Mouse (Mus musculus): ENCODE measurements around the gene Rpl27.
"Not testable (repeated sequence)": the region's sequence is repeated elsewhere in the genome, so short reads cannot be mapped to it uniquely, and the experiment has no call there.

Rpl27 gene

DNA sequence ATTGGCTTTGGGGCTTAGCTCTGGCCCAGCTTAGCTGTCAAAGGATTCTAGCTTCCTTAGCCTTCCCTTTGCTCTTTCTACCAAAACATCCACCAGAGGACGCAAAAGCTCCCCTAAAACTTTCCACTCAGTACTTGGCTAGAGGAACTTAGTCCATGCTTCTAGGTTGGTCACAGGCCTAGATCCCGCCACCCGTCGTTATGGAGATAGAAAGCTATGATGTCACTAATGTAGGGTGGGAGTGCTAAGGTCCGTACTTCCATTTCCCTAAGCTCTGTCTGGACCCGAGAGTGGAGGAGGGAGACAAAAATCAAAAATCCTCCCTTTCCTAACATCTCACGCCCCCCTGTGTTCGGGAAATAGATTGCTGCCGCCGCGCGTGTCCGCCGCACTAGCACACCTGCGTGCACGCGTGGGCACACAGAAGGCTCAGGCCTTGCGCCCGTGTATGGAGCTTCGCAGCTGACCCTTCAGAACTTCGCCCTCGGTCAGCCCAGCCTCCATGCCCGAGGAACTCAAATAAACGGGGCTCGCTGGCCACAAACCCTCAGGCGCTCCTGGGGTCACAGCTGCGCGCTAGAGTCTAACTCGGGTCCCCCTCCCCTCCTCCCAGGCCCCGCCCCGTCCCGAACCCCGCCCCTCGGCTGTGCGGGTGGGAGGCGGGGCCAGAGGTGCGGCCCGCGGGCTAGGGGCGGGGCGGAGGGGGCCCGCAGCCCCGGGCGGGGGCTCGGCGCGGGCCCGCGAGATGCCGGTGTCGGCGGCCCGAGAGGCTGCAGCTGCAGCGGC lies 25.6 kb downstream of the Rpl27 start:
- peak; percentile 61 for DNase-seq (ENCODE audit: low read depth, low spot score)

DNA sequence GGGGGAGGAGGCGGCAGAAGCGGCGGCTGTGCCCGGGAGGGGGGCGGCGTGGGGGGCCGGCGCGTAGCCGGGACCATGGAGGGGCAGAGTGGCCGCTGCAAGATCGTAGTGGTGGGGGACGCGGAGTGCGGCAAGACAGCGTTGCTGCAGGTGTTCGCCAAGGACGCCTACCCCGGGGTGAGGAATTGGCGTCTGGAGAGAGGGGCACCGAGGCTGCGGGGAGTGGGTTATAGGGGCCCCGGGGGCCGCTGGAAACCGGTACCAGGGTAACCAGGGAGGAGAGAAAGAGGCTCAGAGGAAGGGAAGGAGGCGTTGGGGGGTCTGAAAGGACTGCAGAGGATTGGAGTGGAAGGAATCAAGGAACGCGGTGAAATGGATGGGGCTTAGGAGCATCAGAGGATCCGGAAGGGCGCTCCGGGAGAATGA lies 26.2 kb downstream of the Rpl27 start:
- DNase-seq (ENCODE audit: low read depth, low spot score): no peak

DNA sequence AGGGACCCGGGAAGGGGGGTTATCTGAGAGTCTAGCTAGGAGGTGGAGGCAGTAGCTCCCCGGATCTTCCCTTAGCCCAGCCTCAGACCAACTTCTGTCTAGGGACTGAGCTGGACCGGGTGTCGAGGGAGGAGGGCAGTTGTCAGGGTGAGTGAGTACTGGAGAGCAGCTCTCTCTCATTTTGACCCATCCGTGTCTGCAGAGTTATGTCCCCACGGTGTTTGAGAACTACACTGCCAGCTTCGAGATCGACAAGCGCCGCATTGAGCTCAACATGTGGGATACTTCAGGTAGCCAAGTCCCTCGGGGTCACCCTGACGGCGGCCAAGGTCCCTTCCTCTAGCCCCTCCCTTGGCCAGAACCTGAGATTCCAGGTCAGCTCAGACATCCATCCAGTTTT lies 26.6 kb downstream of the Rpl27 start:
- DNase-seq (ENCODE audit: low read depth, low spot score): no peak

DNA sequence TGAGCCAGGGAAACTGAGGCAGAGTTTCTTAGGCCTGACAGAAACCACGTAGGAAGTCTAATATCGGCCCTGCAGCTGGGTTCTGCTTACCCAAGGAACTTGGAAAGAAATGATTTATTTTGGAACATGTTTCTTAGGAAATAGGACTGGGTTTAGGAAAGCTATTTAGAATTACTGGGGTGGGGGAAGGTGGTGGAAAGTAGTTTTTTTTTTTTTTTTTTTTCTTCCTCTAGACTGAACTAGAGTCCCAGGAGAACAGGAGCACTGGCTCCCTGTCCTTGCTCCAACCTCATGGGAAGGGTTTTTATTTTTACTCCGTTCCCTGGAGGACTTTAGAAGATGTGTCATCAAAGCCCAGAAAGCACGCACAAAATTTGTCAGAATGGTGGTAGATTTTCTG lies 27.1 kb downstream of the Rpl27 start:
- DNase-seq (ENCODE audit: low read depth, low spot score): no peak

DNA sequence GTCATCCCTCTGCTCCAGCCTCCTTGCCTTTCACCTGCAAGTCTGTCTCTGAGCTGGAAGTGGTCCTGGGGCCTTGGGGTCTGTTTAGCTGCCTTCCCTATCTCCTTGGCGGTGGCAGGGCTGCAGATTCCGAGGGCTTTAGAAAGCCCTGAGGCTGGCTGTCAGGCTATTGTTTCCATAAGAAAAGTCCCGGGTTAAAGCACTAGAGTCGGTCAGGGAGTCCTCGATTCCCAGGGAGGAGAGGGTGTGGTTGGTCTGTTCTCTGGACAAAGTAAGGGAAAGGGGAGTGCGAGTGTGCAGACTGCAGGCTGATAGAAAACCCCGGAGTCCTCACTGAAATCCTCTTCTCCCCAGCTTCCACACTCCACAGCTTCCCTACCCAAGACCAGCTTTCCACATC lies 28.1 kb downstream of the Rpl27 start:
- DNase-seq (ENCODE audit: low read depth, low spot score): no peak

DNA sequence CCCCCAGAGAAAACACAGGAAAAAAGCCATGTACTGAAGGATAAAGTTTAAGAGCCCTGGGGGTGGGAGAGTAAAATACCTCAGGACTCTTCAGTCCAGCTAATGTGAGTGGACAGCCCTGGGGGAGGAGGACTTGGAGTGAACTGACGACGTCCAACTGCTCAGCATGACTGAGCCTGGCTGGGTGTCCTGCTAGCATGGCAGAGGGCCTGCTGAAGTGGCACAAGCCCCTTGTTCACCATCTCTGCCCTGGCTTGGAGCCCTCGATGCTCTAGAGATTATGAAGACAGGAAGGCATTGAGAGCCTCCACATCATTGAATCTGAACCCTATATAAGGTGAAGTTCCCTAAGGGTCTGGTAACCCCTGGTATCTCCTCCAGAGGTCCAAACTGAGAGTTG lies 29.8 kb downstream of the Rpl27 start:
- no peak for DNase-seq (ENCODE audit: low read depth, low spot score)

DNA sequence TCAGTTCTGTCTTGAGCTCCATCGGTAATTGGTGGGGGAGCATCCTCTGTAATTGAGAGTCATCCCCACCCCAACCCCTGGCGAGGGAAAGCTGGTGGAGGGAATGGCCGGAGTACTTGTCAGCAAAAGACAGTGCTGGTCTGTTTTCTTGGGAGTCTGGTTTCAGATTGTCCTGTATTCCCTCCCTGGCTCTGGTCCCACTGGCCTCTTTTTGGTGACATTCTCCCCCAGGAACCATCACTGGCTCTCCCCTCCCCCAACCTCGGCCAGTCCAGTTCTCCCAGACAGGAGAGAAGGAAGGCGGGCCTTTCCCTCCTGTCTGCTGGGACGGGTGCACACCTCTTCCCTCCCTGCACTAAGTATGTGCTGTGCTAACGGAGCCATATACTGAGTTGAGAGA lies 30.2 kb downstream of the Rpl27 start:
- DNase-seq (ENCODE audit: low read depth, low spot score): no peak

DNA sequence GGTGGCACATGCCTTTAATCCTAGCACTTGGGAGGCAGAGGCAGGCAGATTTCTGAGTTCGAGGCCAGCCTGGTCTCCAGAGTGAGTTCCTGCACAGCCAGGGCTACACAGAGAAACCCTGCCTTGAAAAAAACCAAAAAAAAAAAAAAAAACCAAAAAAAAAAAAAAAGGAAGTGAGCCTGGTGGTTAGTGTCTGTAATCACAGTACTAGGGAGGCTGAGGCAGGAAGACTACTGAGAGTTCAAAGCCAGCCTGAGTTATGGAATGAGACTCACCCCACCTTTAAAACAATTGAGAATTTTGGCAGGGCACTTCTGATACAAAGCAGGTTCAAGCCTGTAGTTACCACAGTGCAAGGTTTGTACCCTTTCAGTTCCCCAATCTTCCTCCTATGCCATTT lies 31.6 kb downstream of the Rpl27 start:
- not testable (repeated sequence) for DNase-seq (ENCODE audit: low read depth, low spot score)

DNA sequence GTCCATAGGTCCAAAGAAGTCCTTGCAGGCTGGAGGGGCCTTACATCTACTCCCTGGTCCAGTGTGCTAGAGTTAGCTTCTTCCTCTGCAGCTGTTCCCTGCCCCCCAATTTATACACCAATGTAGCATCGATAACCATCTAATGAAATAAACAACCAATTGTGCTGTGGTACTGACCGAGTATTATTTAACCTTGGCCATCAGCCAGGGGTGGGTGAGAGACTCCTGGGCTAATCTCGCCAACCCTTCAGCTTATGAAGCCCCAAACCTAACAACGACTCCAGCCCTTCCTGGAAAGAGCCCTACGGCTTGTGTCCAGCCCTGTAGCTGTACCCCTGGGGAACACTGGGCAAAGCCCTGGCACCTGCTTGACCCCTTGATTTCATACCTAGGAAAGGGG lies 32.2 kb downstream of the Rpl27 start:
- DNase-seq (ENCODE audit: low read depth, low spot score): no peak

DNA sequence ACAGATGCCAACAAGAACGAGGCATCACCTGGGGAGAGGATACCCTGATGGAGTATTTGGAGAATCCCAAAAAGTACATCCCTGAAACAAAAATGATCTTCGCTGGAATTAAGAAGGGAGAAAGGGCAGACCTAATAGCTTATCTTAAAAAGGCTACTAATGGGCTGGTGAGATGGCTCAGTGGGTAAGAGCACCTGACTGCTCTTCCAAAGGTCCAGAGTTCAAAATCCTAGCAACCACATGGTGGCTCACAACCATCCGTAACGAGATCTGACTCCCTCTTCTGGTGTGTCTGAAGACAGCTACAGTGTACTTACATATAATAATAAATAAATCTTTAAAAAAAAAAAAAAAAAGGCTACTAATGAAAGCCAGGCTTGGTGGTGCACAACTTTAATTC lies 34.3 kb downstream of the Rpl27 start:
- DNase-seq (ENCODE audit: low read depth, low spot score): not testable (repeated sequence)

DNA sequence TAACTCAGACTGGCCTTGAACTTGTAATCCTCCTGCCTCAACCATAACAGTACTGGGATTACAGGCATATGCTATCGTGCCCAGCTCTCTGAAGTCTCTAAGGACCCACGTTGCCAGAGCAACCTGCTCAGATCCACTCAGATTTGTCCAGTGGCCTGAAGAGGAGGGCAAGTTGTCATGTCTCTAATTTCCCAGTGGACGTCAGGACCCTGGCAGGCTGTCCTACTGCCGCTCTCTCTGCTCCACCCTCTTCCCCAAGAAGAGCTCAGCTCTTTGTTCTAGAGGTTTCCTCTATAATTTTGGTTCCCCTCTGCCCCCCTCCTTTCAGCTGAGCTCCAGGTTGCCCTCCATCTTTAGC lies 35.1 kb downstream of the Rpl27 start:
- no peak for DNase-seq (ENCODE audit: low read depth, low spot score)

DNA sequence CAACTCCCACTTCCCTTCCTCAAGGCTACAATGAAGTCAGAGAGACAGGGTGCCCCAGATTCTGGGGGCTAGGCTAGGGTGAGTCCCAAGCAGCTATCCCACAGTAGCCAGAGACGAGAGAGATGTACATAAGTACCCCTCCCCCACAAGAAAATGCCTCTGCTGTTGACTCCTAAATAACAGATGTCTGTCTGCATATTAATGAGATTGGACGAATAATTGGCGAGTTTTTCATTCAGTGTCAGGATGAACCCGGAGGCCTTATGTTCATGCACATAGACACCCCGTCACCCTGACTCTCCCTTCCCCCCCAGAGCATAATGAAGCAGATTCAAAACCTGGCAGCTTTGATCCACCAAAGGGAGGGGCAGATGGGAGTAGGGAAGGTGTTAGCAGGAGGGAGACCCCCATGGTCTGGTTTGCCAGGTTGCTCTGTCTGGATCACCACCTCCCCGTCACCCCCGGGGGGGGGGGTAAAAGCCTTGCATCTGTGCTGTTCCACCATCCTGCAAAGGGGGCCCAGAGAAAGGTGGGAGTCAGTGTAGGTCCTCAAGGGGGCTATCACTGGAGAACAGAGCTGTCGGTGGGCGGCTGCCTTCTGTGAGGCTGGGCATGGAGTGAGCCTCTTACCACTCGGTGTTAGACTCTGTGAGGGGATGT lies 35.6 kb downstream of the Rpl27 start:
- peak; percentile 50 for DNase-seq (ENCODE audit: low read depth, low spot score)

DNA sequence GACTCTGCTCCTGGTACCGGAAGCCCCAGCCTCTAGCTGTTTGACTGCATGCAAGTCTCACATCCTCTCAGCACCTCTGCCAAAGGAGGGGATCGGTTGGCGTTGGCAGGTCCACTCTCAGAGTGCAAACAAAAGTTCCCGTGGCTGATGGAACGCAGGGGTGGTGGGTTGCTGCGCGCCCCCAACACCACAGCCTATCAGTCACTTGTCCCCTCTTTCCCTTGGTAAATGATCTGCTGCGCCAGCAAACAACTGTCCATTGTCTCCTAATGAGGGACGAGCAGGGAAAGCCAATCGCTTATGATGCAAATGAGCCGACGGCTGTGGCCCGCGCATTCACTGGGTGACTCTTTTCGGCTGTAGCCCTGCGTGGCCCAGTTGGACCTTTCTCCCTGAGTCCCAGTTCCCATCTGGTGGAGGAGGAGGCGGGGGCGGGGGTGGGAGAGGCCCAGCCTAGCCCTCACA lies 37.1 kb downstream of the Rpl27 start:
- no peak for DNase-seq (ENCODE audit: low read depth, low spot score)

DNA sequence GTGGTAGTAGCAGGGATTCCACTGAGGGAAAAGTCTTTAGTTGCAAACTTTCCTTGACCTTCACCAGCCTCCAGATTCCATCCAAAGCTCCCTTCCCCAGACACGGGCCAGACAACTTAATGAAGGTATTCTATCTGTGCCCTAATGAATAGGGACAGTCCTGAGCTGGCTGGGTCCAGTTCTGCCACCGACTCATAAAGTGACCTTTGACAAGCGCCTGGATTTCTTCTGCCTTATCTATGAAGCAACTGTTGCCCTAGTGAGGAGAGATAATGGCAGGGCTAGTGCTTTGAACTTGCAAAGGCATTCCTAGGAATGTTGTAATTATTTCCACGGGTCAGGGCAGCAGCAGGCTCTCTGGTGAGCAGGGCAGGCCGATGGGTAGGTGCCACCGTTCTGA lies 38.8 kb downstream of the Rpl27 start:
- DNase-seq (ENCODE audit: low read depth, low spot score): no peak

DNA sequence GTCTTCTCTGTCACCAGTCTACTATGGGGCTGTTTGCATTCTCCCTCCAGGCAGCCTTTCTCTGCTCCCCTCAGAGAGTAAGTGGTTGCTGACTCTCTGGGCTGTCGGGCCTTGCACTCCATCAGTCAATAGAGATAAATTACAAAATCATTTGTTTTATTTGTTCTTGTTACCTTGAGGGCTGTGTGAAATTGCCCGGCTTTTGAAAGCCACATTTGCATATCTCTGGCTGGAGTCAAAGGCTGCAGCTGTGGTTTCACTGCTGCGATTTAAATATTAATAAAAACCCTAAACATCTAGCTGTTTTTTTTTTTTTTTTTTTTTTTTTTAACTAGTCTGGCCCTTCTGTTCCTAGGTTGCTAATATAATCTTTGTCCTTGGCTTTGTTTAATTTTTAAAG lies 41.7 kb downstream of the Rpl27 start:
- no peak for DNase-seq (ENCODE audit: low read depth, low spot score)

DNA sequence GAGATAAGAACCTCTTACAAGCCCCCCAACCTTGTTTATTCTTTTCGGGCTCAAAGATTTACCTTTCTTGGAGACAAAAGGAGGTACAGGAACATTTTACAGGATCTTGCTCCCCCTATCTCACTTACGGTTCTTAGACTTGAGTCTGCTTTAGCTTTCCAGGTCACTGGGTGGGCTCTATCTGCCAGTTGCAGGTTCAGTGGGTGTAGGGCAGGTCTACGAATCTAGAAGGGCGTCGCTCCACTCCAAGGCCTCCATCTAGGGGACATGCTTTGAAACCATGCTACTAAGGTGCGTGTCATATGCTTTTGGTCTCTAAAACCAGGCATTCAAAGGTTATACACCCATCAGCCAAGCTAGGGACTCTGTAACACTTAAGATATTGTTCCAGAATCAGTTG lies 42.1 kb downstream of the Rpl27 start:
- DNase-seq (ENCODE audit: low read depth, low spot score): no peak

DNA sequence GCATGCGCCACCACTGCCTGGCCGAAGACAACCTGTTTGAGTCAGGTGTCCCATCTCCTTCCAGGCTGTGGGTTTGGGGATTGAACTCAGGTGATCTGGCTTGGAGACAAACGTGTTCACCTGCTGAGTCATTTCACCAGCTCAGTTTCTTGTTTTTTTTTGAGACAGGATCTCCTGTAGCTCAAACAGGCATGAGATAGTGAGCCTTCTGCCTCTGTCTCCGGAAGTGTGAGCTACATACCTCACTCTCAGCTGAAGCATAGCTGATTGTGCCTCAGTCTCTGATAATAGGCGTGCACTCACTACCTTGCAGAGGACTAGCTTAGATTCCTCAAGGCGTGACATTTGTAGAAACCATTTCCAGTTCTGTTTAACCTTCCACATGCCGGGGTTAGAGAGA lies 42.7 kb downstream of the Rpl27 start:
- DNase-seq (ENCODE audit: low read depth, low spot score): no peak

DNA sequence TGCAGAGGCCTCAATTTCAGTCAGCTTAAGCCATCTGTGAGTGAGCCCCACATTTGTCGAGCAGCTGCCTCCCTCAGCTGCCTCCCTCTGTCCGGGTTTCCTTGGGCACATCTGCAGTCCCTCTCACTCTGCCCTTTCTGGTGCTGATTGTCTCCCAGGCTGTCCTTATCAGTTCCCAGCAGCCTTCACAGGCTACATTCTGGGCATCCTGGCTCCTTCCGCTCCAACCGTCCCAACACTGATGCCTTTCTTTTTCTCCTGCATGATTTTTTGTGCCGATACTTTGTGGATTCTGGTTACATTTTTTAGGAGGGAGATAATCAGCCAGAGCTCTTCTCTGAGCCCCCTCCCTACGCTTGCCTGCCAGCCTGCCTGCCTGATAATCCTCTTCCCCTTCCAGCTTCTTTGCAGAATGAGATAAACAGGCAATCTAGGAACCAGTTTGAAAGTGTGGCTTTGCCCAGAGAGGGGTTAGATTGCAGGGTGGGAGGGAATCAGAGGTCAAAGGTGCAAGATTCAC lies 43.5 kb downstream of the Rpl27 start:
- no peak for DNase-seq (ENCODE audit: low read depth, low spot score)

DNA sequence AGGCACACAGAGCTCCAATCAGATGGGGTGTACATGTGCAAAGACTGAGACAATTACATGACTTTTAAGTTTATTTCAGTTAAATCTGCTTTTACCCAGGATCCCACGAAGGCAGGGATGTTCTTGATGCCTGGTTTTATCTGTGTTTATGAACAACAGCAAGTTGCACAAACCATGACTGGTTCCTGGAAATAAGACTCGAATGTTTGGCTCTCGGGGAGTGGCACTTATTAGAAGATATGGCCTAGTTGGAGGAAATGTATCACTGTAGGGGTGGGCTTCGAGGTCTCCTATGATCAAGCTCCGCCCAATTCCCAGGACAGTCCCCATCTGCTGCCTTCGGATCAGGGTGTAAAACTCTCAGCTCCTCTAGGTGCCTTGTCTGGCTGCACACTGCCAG lies 44.0 kb downstream of the Rpl27 start:
- no peak for DNase-seq (ENCODE audit: low read depth, low spot score)

Measured in brain, embryonic 18.5 days (tissue).